Mouse (Mus musculus) embryonic facial prominence, embryonic 10.5 days (tissue): Measurements from ENCODE around the gene Elmod3. TPM values are rescaled to one million over a fixed set of nuclear protein-coding genes. Genes with fewer than 3 reads are reported as not detected.
A peak's percentile ranks its signal among the peaks of the same experiment; 100 is the strongest.
"Not testable (repeated sequence)": the region's sequence is repeated elsewhere in the genome, so short reads cannot be mapped to it uniquely, and the experiment has no call there.

Source experiments
- DNase-seq: peaks from one replicate; pipeline ENCODE4 v3.0.0-alpha.2; 2017; ENCODE audit warnings: low spot score
- H3K27ac ChIP-seq: fragments of 300-500 bp; sonication (generic); replicated peaks from 2 replicates; pipeline ENCODE4 v1.5.1; 2016; ENCODE audit warnings: mild to moderate bottlenecking
- H3K27me3 ChIP-seq: fragments of 300-500 bp; sonication (generic); replicated peaks from 2 replicates; pipeline ENCODE4 v1.6.1; 2016; ENCODE audit warnings: low read depth, mild to moderate bottlenecking; ENCODE audit not compliant: poor library complexity, severe bottlenecking
- H3K36me3 ChIP-seq: fragments of 300-500 bp; sonication (generic); replicated peaks from 2 replicates; pipeline ENCODE4 v1.6.1; 2016; ENCODE audit warnings: mild to moderate bottlenecking, moderate library complexity
- H3K4me1 ChIP-seq: fragments of 300-500 bp; sonication (generic); 2 replicates; pipeline ENCODE4 v1.6.1; 2016
- H3K4me3 ChIP-seq: fragments of 300-500 bp; sonication (generic); 2 replicates; pipeline ENCODE4 v1.5.1; 2016; ENCODE audit warnings: mild to moderate bottlenecking, moderate library complexity
- H3K9me3 ChIP-seq: fragments of 300-500 bp; sonication (generic); 2 replicates; pipeline ENCODE4 v1.6.1; 2016; ENCODE audit warnings: mild to moderate bottlenecking
- WGBS: fragments of 180-500 bp; shearing (Covaris S2); methylation state at CpG from one replicate; pipeline ENCODE4 v1.1.7; 2016; 5-methylcytosine and 5-hydroxymethylcytosine counted together
- polyA plus RNA-seq: library from polyadenylated mRNA; unstranded; fragments of >200 nt; fragmentation: Nextera tagmentation; extraction: Ambion mirVana; gene quantifications from 2 replicates; pipeline ENCODE4 v1.2.1, GENCODE M21; 2016

Gene Elmod3
- polyA plus RNA-seq, 1 experiment from 2014 or later = 14.8 TPM

DNA sequence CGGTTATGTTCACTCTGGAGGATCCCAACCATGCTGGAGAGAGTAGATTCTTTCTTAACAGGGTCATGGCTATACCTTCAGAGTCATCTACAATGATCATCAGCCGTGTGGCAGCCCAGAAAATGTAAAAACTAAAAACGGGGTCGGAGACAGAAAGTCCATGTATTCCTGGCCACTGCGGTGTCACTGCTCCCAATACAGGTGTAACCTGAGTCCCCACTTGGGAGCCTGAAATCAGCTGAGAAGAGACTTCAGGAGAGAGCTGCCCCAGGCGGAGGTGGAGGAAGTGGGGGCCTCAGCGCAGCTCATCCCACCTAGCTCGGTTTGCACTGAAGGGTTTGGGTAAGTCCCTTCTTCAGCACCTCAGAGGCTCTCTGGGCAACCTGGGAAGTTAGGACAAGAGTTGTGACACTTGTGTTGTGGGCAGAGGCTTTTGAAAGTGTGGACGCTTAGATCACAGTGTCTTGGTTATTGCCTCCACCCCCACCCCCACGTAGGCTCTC lies 60.2 kb downstream of the Elmod3 start:
- H3K27ac ChIP-seq = peak overlapping the region; percentile 78
- H3K27me3 ChIP-seq = no peaks in the 10 kb centered on the region
- WGBS = 42% methylated on average over 10 of the region's 10 CpGs

DNA sequence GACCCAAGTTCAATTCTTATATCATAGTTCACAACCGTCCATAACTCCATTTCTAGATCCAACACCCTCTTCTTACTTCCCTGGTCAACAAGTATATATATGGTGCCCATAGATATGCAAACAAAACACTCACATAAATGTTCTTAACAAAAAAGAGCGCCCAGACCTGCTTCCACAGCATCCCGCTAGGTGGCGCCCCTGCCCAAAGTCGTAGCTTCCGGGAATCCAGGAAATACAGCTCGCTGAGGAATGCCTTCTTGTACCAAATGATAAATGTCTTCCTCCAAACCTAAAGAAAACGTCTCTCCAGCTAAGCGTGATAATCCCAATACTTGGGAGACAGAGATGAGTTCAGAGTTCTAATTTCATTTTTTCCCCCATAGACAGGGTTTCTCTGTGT lies 63.0 kb downstream of the Elmod3 start:
- no peaks in the 10 kb centered on the region for H3K36me3 ChIP-seq
- H3K27ac ChIP-seq = peak overlapping the region; percentile 21; the same call in 1 of the 2 replicates
- H3K4me3 ChIP-seq = peak overlapping the region; percentile 35
- DNase-seq = peak; percentile 86
- 3% methylated on average over 9 of the region's 9 CpGs for WGBS
- peaks cover 46% of the 10 kb centered on the region for H3K4me1 ChIP-seq
- no peaks in the 10 kb centered on the region for H3K27me3 ChIP-seq
- no peaks in the 10 kb centered on the region for H3K9me3 ChIP-seq

More for the DNA sequence above, 60.2 kb downstream of the Elmod3 start:
- no peaks in the 10 kb centered on the region for H3K9me3 ChIP-seq
- peak overlapping the region; percentile 65 for H3K4me3 ChIP-seq
- H3K4me1 ChIP-seq = peaks cover 37% of the 10 kb centered on the region
- no peak for DNase-seq
- no peaks in the 10 kb centered on the region for H3K36me3 ChIP-seq

DNA sequence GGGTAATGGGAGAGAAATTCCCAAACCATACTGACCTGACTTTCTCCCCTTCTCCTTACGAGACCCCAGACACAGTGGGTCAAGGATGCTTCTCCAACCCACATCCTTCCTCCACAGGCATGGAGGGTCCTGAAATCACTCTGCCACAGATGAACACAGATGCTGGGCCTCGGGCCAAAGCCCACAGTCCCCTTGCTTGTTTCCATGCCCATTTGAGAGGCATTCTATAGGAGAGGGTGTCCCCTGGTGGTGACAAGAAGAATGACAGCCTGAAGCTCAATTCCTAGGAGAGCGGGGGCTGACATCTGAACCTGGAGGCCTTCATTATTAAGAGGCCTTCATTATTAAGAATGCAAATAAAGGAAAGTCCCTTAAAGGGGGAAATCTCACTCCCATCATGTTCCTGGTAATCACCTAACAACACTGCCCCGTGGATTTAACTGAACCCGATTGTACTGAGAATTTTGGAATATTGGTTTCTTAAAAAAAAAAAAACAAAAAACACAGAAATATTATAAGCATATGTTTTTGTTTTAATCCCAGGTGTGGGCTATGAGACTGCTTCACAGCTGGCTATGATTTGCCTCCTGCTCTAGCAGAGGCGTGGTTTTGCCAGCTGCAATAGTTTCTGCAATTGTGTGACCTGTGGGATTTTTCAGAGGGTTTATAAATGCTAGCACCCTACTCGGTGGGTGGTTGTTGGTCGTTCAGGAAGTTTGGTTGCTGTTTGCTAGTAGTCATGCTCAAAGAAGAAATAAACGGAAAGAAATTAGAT lies 64.0 kb downstream of the Elmod3 start:
- H3K4me1 ChIP-seq = peaks cover 46% of the 10 kb centered on the region
- DNase-seq = peak; percentile 76
- H3K9me3 ChIP-seq = no peaks in the 10 kb centered on the region
- no peaks in the 10 kb centered on the region for H3K36me3 ChIP-seq
- 34% methylated on average over 9 of the region's 9 CpGs for WGBS
- H3K4me3 ChIP-seq = no peak overlapping the region
- no peaks in the 10 kb centered on the region for H3K27me3 ChIP-seq
- H3K27ac ChIP-seq = peak overlapping the region; percentile 19

DNA sequence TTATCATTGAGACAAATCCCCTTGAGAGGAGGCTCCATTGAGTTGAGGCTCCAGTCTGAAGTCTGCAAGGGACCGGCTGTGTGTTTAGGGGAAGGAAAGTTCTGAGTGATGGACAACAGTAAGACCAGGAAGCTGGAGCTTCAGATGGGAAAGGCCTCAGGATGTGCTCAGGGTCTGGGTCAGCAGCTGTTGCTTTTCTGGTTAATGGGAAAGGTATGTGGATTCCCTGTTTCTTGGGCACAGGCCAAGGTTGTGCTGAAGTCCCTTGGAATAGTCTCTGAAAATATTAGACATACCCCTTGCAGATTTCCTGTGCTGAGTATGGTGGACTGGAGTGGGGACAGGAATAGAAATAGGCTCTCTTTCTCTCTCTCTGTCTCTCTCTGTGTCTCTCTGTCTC lies 64.7 kb downstream of the Elmod3 start:
- DNase-seq = not testable (repeated sequence)
- WGBS = 49% methylated on average over 1 of the region's 1 CpGs

DNA sequence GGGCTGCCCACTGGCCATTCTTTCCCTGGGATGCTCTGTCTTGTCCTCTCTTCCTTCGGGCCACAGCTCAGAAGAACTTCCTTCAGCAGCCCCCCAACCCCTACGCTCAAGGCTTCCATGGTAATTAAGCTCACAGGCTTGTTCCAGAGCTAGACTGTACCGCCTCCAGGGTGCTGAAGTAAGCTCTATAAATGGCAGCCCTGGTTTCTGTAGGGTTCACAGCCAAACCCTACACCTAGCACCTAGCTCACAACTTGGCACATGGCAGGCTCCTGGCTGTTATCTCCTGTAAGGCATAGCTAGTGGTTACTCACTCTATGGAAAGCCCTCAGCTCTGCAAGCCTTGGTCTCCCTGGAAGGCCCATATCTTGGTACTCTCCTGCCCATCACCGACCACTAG lies 65.6 kb downstream of the Elmod3 start:
- H3K27me3 ChIP-seq = no peaks in the 10 kb centered on the region
- no peak overlapping the region for H3K4me3 ChIP-seq
- H3K9me3 ChIP-seq = no peaks in the 10 kb centered on the region
- no peaks in the 10 kb centered on the region for H3K36me3 ChIP-seq
- H3K27ac ChIP-seq = peak overlapping the region; percentile 72
- peaks cover 32% of the 10 kb centered on the region for H3K4me1 ChIP-seq
- WGBS = 74% methylated on average over 4 of the region's 4 CpGs
- no peak for DNase-seq

More for the DNA sequence above, 64.7 kb downstream of the Elmod3 start:
- H3K36me3 ChIP-seq, H3K9me3 ChIP-seq, H3K4me3 ChIP-seq, H3K27me3 ChIP-seq: not testable (repeated sequence)
- peak overlapping the region; percentile 19; the same call in 1 of the 2 replicates for H3K27ac ChIP-seq
- H3K4me1 ChIP-seq = peaks cover 41% of the 10 kb centered on the region

DNA sequence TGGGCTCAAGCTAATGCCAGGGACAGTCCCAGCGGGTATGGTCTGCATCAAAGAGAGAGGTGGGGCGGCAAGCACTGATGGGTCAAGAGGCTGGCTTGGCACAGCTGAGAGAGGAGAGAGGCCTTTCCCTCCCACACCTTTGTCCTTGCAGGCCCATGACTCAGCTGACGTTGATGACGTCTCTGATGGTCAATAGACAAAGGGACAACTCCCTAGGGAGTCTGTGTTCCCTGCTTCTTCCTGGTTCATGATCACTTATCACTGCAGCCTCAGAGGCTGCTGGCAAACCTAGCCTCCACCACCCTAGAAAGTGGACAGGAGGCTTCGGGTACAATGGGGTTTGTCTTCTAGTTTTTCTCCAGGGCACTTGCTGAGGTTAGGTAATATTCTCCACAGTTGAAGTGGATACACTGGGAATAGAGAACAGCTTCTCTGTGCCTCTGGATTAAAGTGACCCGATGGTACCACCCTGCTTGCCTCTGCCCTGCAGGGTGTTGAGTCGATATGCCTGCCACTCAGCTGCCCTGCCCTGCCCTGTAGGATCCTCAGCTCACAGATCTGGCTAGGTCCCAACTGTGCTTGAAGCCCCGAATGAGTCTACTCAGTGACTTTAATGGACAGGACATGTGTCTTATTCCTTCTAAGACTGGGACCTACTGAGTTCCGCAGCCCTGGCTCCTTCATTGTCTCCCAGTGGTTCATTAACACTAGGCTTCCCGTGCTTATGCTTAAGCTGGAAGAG lies 69.6 kb downstream of the Elmod3 start:
- no peak overlapping the region for H3K4me3 ChIP-seq
- H3K36me3 ChIP-seq = no peaks in the 10 kb centered on the region
- WGBS = 78% methylated on average over 10 of the region's 10 CpGs
- no peak for DNase-seq
- no peaks in the 10 kb centered on the region for H3K27me3 ChIP-seq
- H3K27ac ChIP-seq = no peak overlapping the region
- H3K4me1 ChIP-seq = peaks cover 12% of the 10 kb centered on the region
- no peaks in the 10 kb centered on the region for H3K9me3 ChIP-seq

DNA sequence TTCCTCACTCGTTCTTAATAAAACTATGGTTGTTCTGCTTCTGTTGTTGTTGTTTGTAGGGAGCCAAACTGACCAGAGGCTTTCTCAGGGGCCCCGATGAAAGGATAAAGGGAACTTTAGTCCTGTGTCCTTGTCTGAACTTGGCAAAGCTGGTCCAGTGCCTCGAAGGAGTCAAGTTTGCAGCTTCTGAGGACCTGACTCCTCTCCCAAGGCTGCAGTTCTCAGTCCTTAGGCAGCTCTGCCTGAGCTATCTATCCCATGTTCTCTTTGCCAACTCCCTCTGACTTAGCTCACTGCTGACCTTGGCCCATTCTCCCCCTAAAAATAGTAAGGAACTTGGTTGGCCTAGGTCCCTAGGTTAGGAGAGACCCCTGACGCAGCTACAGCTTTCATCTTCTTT lies 71.1 kb downstream of the Elmod3 start:
- H3K9me3 ChIP-seq = no peaks in the 10 kb centered on the region
- 80% methylated on average over 4 of the region's 4 CpGs for WGBS
- no peaks in the 10 kb centered on the region for H3K27me3 ChIP-seq
- no peak overlapping the region for H3K4me3 ChIP-seq
- DNase-seq = no peak
- no peak overlapping the region for H3K27ac ChIP-seq
- no peaks in the 10 kb centered on the region for H3K36me3 ChIP-seq
- no peaks in the 10 kb centered on the region for H3K4me1 ChIP-seq

DNA sequence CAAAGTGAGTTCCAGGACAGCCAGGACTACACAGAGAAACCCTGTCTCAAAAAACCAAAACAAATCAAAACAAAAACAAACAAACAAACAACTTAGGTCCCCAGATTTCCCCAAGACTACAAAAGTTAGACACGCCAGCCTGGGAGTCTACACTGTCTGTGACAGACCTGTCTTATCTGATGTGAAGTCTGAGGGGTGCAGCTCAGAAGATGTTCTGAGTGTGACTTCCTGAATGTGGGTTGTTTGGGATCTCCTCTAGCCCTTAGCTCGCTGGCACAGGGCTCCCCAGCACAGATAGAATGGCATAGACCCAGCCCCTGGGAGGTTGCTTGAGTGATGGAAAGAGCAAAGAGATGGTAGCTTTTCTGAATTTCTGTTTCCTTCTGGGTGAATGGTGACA lies 74.1 kb downstream of the Elmod3 start:
- Histone ChIP-seq H3K4me1 (peaks cover 19% of the 10 kb centered on the region), H3K9me3 (no peaks in the 10 kb centered on the region), H3K27ac (no peak overlapping the region), H3K27me3 (no peaks in the 10 kb centered on the region), H3K36me3 (no peaks in the 10 kb centered on the region), H3K4me3 (no peak overlapping the region)
- no peak for DNase-seq
- WGBS = 85% methylated on average over 2 of the region's 2 CpGs

DNA sequence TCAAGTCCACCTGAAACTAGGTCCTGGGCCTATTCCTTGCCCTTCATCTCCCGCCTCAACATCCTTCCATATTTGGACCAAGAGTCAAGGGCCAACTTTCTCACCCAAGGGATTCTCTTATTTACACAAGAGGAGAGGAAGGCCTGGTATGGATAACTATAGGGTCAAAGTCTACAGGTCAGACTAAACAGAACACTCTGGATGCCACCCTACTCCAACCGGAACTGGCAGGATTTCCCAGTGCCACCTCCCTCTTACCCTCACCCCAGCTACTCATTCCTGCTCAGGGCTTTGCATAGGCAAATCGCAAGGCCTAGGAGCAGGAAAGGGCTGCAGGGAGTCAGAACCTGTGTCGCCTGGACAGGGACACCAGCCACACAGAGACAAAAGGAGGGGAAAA lies 75.0 kb downstream of the Elmod3 start:
- Histone ChIP-seq H3K27me3 (no peaks in the 10 kb centered on the region), H3K36me3 (no peaks in the 10 kb centered on the region), H3K9me3 (no peaks in the 10 kb centered on the region), H3K4me3 (no peak overlapping the region), H3K4me1 (peaks cover 24% of the 10 kb centered on the region), H3K27ac (no peak overlapping the region)
- WGBS = 67% methylated on average over 4 of the region's 4 CpGs
- DNase-seq = no peak

DNA sequence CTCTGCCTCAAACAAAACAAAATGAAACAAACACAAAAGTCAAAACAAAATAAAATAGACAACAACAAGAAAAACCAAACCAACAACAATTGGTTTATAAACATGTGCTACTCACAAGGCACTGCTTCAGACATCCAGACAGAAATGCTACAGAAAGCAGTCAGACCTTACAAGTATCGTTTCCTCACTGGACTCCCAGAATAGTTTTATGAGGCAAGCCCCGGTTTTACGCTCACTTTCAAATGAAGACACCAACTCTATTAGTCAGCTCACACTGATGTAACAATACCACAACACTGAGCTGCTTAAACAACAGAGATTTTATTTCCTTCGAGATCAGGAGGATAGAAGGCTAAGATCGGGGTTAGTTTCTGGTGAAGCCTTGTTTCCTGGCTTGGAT lies 75.9 kb downstream of the Elmod3 start:
- no peak overlapping the region for H3K27ac ChIP-seq
- DNase-seq = no peak
- H3K4me3 ChIP-seq = no peak overlapping the region
- no peaks in the 10 kb centered on the region for H3K9me3 ChIP-seq
- WGBS = 91% methylated on average over 5 of the region's 5 CpGs
- peaks cover 24% of the 10 kb centered on the region for H3K4me1 ChIP-seq
- H3K36me3 ChIP-seq = no peaks in the 10 kb centered on the region
- no peaks in the 10 kb centered on the region for H3K27me3 ChIP-seq

DNA sequence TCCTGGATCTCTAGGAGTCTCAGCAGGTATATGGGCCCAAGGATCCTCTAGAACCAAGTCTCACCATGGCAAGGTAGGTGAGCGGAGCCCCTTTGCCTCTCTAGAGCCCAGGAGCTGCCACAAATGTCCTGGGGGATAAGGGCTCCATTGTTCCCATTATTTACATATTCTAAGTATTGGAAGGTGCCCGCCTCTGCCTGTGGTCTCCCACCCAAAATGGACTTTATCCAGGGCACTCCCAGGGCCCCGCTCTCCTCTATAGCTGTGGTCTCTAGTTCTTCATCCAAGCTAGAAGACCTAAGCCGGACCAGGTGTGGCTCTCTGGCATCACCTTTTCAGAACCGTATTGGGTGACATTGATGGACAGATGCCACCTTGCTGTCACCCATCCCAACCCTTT lies 76.6 kb downstream of the Elmod3 start, which contains the start of gene Sh2d6:
Gene Sh2d6 (minus strand): TSS at position 101 of the 400 bp plus-strand sequence.
- Histone ChIP-seq H3K4me1 (peaks cover 24% of the 10 kb centered on the region), H3K27me3 (no peaks in the 10 kb centered on the region)
- 92% methylated on average over 5 of the region's 5 CpGs for WGBS

DNA sequence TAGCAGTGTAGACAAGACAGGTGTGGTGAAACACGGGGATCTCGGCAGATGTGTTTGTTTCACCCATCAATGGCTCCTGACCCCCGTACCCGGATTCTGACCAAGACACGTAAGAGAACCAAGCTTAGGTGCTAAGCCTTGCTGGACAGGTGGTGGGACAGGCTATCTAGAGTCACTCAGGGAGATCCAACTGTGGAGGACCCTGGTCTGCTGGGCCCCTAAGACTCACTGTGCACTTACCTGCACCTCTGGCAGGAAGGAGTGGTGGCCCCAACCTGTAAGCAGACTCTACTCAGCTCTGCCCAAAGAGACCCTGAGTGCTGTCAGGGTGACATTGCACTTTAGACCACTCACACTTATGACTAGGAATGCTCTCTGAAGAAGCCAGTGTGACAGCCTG lies 77.3 kb downstream of the Elmod3 start:
- no peaks in the 10 kb centered on the region for H3K36me3 ChIP-seq
- H3K9me3 ChIP-seq = no peaks in the 10 kb centered on the region
- H3K4me3 ChIP-seq = no peak overlapping the region
- peaks cover 24% of the 10 kb centered on the region for H3K4me1 ChIP-seq
- WGBS = 90% methylated on average over 5 of the region's 5 CpGs
- peak overlapping the region; percentile 80; the same call in 1 of the 2 replicates for H3K27ac ChIP-seq
- DNase-seq = no peak
- no peaks in the 10 kb centered on the region for H3K27me3 ChIP-seq

More for the DNA sequence above, 76.6 kb downstream of the Elmod3 start, which contains the start of gene Sh2d6:
- peak within 1 kb of the TSS; percentile 80 for H3K27ac ChIP-seq
- no peak within 1 kb of the TSS for H3K4me3 ChIP-seq
- no peaks in the 10 kb centered on the region for H3K9me3 ChIP-seq
- H3K36me3 ChIP-seq = no peaks in the 10 kb centered on the region
- no peak for DNase-seq
